Mouse (Mus musculus) C2C12 (cell line): Measurements from ENCODE around the gene Kat6b. TPM values are rescaled to one million over a fixed set of nuclear protein-coding genes. Genes with fewer than 3 reads are reported as not detected.
"Not testable (repeated sequence)": the region's sequence is repeated elsewhere in the genome, so short reads cannot be mapped to it uniquely, and the experiment has no call there.

ENCODE experiments used
- H3K27me3 ChIP-seq: one replicate; pipeline ENCODE4 v1.6.1; 2011; ENCODE audit not compliant: control insufficient read depth, insufficient read depth, insufficient read length
- H3K36me3 ChIP-seq: one replicate; pipeline ENCODE4 v1.6.1; 2011; ENCODE audit not compliant: control insufficient read depth, insufficient read depth
- H3K4me3 ChIP-seq: one replicate; pipeline ENCODE4 v1.5.1; 2011; ENCODE audit warnings: mild to moderate bottlenecking, control low read depth; ENCODE audit not compliant: poor library complexity, insufficient read depth, severe bottlenecking
- H3K79me2 ChIP-seq: one replicate; pipeline ENCODE4 v1.6.1; 2011; ENCODE audit not compliant: control insufficient read depth, insufficient read depth
- H3K79me3 ChIP-seq: one replicate; pipeline ENCODE4 v1.6.1; 2011; ENCODE audit warnings: low read depth, control low read depth
- H3ac ChIP-seq: one replicate; pipeline ENCODE3; 2011; ENCODE audit warnings: low read depth; ENCODE audit not compliant: control insufficient read depth, insufficient read length
- CEBPB ChIP-seq: IDR thresholded peaks from one replicate; pipeline ENCODE4 v1.6.1; 2011; ENCODE audit warnings: low read depth, mild to moderate bottlenecking, control low read depth, moderate library complexity
- CTCF ChIP-seq: IDR thresholded peaks from one replicate; pipeline ENCODE4 v1.5.1; 2011; ENCODE audit not compliant: control insufficient read depth, insufficient read depth, insufficient read length
- FOSL1 ChIP-seq: IDR thresholded peaks from one replicate; pipeline ENCODE4 v1.8.0; 2011; ENCODE audit warnings: mild to moderate bottlenecking, low read length; ENCODE audit not compliant: poor library complexity, insufficient read depth, severe bottlenecking
- MAX ChIP-seq: IDR thresholded peaks from one replicate; pipeline ENCODE4 v1.6.1; 2011; ENCODE audit warnings: mild to moderate bottlenecking, control low read depth
- MYOD1 ChIP-seq: IDR thresholded peaks from one replicate; pipeline ENCODE4 v1.6.1; 2011; ENCODE audit warnings: low read depth; ENCODE audit not compliant: control insufficient read depth, insufficient read length
- MYOG ChIP-seq: IDR thresholded peaks from one replicate; pipeline ENCODE4 v1.6.1; 2011; ENCODE audit not compliant: control insufficient read depth, insufficient read length; ENCODE audit errors: extremely low read depth
- USF1 ChIP-seq: IDR thresholded peaks from one replicate; pipeline ENCODE4 v1.6.1; 2011; ENCODE audit warnings: low read depth, mild to moderate bottlenecking, control low read depth, moderate library complexity
- polyA plus RNA-seq: library from polyadenylated mRNA; unstranded; fragments of >200 nt; fragmentation: generic; extraction: Trizol; gene quantifications from one replicate; pipeline ENCODE4 v1.2.1, GENCODE M21; 2012; ENCODE audit warnings: missing spikeins

The Kat6b gene
- polyA plus RNA-seq, 1 experiment, result 2.7 TPM

- peaks cover 11% of the 10 kb centered on the region for H3K36me3 ChIP-seq
- no peaks in the 10 kb centered on the region for H3K27me3 ChIP-seq
- peaks cover 13% of the 10 kb centered on the region for H3K79me2 ChIP-seq
- no peak overlapping the region for H3K4me3 ChIP-seq
- TF ChIP-seq MAX (no peak), USF1 (no peak), FOSL1 (no peak), MYOD1 (no peak), CEBPB (no peak), CTCF (no peak), MYOG (no peak)
- H3K79me3 ChIP-seq, result peaks cover 3% of the 10 kb centered on the region
- H3ac ChIP-seq, result no peak overlapping the region
Observed at GRCm38 (mm10) chr14:21519307-21519706, 38.1 kb downstream of the Kat6b start.

- TF ChIP-seq CEBPB (no peak), MYOD1 (no peak), CTCF (no peak), USF1 (no peak), MYOG (no peak), MAX (no peak), FOSL1 (no peak)
- peaks cover 14% of the 10 kb centered on the region for H3K79me2 ChIP-seq
- H3K36me3 ChIP-seq, result peaks cover 11% of the 10 kb centered on the region
- H3ac ChIP-seq, result no peak overlapping the region
- H3K27me3 ChIP-seq, result no peaks in the 10 kb centered on the region
- H3K4me3 ChIP-seq, result no peak overlapping the region
- peaks cover 3% of the 10 kb centered on the region for H3K79me3 ChIP-seq
Observed at GRCm38 (mm10) chr14:21520496-21520895, 39.3 kb downstream of the Kat6b start.

GRCm38 (mm10) chr14:21521496-21521895 is 40.3 kb downstream of the Kat6b start:
- H3K36me3 ChIP-seq, H3ac ChIP-seq, H3K79me3 ChIP-seq, H3K27me3 ChIP-seq, H3K4me3 ChIP-seq: not testable (repeated sequence)
- peaks cover 19% of the 10 kb centered on the region for H3K79me2 ChIP-seq

GRCm38 (mm10) chr14:21522312-21522978 is 41.2 kb downstream of the Kat6b start:
- H3K79me2 ChIP-seq, result peaks cover 28% of the 10 kb centered on the region
- TF ChIP-seq FOSL1 (no peak), MYOD1 (no peak), CEBPB (no peak), MAX (no peak), USF1 (no peak), CTCF (no peak)
- H3K27me3 ChIP-seq, result no peaks in the 10 kb centered on the region
- H3K79me3 ChIP-seq, result peaks cover 5% of the 10 kb centered on the region
- H3ac ChIP-seq, result no peak overlapping the region
- H3K36me3 ChIP-seq, result no peaks in the 10 kb centered on the region
- no peak overlapping the region for H3K4me3 ChIP-seq

- Histone ChIP-seq H3K36me3 (no peaks in the 10 kb centered on the region), H3K4me3 (no peak overlapping the region)
- TF ChIP-seq CTCF (no peak), USF1 (no peak), MAX (no peak), MYOG (no peak), CEBPB (no peak), FOSL1 (no peak), MYOD1 (no peak)
Observed at GRCm38 (mm10) chr14:21523234-21523633, 42.0 kb downstream of the Kat6b start.

GRCm38 (mm10) chr14:21523851-21524441 is 42.7 kb downstream of the Kat6b start:
- H3K79me3 ChIP-seq, result peaks cover 5% of the 10 kb centered on the region
- H3K36me3 ChIP-seq, result no peaks in the 10 kb centered on the region
- H3K4me3 ChIP-seq, result no peak overlapping the region
- H3K79me2 ChIP-seq, result peaks cover 28% of the 10 kb centered on the region
- H3ac ChIP-seq, result no peak overlapping the region
- TF ChIP-seq MYOG (no peak), FOSL1 (no peak), CEBPB (no peak), MYOD1 (no peak), CTCF (no peak), USF1 (no peak), MAX (no peak)
- no peaks in the 10 kb centered on the region for H3K27me3 ChIP-seq

More at GRCm38 (mm10) chr14:21523234-21523633, 42.0 kb downstream of the Kat6b start:
- Histone ChIP-seq H3K27me3 (no peaks in the 10 kb centered on the region), H3ac (no peak overlapping the region), H3K79me2 (peaks cover 28% of the 10 kb centered on the region), H3K79me3 (peaks cover 5% of the 10 kb centered on the region)
